Mouse (Mus musculus): ENCODE data around the gene Otud5.

Gene Otud5

DNA sequence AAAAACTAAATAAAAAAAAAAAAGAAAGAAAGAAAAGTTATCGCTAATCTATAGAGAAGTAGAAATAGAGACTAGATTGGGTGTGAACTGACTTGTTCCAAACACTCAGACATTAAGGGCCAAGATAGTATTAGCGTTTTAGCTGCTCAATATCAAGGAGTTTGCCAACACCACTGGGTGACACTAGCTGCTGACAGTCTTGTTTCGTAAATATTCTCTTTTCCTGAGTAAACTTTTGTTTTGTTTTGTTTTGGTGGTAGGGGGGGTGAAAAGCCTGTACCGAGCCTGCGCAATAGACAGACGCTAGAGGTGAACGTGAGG, 362 bp upstream of the Otud5 start:
- H3K9me3 ChIP-seq (ENCODE audit: low read length), result no peaks in the 10 kb centered on the region
- H3K36me3 ChIP-seq (ENCODE audit: insufficient read depth, low read length), result peaks cover 33% of the 10 kb centered on the region
- no peaks in the 10 kb centered on the region for H3K27me3 ChIP-seq (ENCODE audit: insufficient read depth, low read length)
- H3K4me1 ChIP-seq (replicated peaks; ENCODE audit: low read depth, low read length), result peaks cover 42% of the 10 kb centered on the region
- TF ChIP-seq POU5F1 (IDR thresholded peaks at IDR 0.05; ENCODE audit: borderline replicate concordance, low read length) (no peak), NANOG (IDR thresholded peaks at IDR 0.05; ENCODE audit: borderline replicate concordance, low read length) (no peak), CTCF (conservative IDR thresholded peaks at IDR 0.05; ENCODE audit: low read length) (no peak)
- peak overlapping the region; percentile 85; the same call in 1 of the 2 replicates for H3K4me3 ChIP-seq (replicated peaks; ENCODE audit: low read length)

DNA sequence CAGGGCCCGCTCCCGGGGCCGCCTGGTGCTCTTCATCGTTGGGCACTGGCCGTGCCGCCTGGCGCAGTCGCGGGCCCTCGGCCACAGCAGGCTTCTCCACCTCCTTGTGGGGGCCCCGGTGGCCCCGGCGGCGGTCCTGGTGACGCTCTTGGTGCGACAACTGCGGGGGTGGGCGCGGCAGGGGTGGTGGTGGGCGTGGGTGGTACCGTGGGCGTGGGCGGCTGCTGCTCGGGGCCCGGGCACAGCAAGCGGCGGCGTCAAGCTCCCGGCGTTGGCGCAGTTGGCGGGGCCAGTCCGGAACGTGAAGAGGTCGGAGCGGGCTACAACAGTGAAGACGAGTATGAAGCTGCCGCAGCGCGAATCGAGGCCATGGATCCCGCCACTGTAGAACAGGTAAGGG, 1.2 kb downstream of the Otud5 start:
- Histone ChIP-seq H3K4me3 (replicated peaks; ENCODE audit: low read length) (peak overlapping the region; percentile 85), H3K27me3 (ENCODE audit: insufficient read depth, low read length) (no peaks in the 10 kb centered on the region), H3K36me3 (ENCODE audit: insufficient read depth, low read length) (peaks cover 33% of the 10 kb centered on the region), H3K9me3 (ENCODE audit: low read length) (no peaks in the 10 kb centered on the region), H3K4me1 (replicated peaks; ENCODE audit: low read depth, low read length) (peaks cover 43% of the 10 kb centered on the region)
- TF ChIP-seq CTCF (conservative IDR thresholded peaks at IDR 0.05; ENCODE audit: low read length), result no peak
- TF ChIP-seq NANOG (IDR thresholded peaks at IDR 0.05; ENCODE audit: borderline replicate concordance, low read length), result no peak
- TF ChIP-seq POU5F1 (IDR thresholded peaks at IDR 0.05; ENCODE audit: borderline replicate concordance, low read length), result no peak

DNA sequence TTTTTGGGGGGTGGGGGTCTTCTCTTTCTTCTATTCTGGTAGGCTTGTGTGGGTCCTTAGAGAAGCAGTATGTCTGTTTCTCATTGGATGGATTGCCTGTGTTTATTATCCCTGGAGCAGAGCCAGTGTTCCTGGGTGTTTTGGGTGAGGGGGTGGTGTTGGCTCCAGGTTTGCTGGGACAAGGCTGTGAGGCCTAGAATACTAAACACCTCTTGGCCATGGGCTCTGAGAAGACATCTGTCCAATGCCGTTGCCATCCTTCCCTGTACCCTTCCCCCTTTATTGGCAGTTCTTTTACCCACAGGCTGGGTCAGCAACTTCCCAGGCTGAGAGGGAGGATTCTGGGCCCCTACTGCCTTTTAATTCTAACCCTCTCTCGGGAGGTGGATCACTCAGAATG, 6.7 kb downstream of the Otud5 start:
- no peaks in the 10 kb centered on the region for H3K27me3 ChIP-seq (ENCODE audit: insufficient read depth, low read length)
- H3K9me3 ChIP-seq (ENCODE audit: low read length), result no peaks in the 10 kb centered on the region
- peaks cover 75% of the 10 kb centered on the region for H3K36me3 ChIP-seq (ENCODE audit: insufficient read depth, low read length)
- H3K4me3 ChIP-seq (replicated peaks; ENCODE audit: low read length), result no peak overlapping the region
- TF ChIP-seq POU5F1 (IDR thresholded peaks at IDR 0.05; ENCODE audit: borderline replicate concordance, low read length) (no peak), CTCF (conservative IDR thresholded peaks at IDR 0.05; ENCODE audit: low read length) (no peak), NANOG (IDR thresholded peaks at IDR 0.05; ENCODE audit: borderline replicate concordance, low read length) (no peak)
- peaks cover 27% of the 10 kb centered on the region for H3K4me1 ChIP-seq (replicated peaks; ENCODE audit: low read depth, low read length)

DNA sequence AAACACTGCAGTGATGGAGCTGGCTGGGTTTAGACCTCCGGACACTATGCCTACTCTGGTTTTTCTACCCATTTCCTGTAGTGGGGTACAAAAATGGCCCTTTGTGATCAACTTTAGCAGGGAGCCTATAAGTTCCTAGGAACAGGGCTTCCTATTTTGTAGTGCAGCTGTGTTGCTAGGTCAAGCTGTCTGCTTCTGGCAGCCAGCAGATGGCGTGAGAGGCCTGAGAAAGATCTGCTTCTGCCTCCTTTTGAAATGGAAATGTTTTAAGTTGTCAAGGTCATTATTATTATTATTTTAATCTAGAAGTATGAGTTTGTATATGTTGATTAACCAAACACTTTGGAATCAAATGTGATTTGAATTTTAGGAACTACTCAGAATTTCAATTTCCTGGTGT, 13.4 kb downstream of the Otud5 start:
- TF ChIP-seq NANOG (IDR thresholded peaks at IDR 0.05; ENCODE audit: borderline replicate concordance, low read length), result no peak
- TF ChIP-seq CTCF (conservative IDR thresholded peaks at IDR 0.05; ENCODE audit: low read length), result peak; percentile 36

DNA sequence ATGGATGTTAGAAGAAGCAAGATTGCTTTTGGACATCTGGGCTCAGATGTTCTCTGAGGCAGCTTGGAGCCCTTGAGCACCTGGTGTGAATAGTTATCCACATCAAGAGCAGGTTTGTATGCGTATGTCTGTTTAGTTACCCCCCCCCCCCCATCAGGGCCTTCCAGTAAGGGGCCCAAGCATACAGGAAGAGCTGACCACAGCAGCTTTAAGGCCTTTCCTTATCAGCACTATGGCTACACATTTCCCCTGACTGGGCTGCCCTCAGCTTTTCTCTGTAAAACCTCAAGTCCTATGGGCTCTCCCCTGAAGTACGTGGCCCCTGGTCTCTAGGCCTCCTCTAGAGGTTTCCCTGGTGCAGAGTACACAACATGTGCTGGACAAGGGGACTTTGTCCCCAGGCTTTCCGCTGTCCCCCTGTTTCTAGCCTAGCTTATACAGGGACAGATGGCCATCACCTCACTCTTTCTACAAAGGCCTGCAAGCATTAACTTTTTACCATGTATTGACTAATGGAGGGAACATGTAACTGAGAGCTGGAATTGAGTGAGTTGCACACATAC, 18.1 kb downstream of the Otud5 start:
- H3K27me3 ChIP-seq (ENCODE audit: insufficient read depth, low read length), result no peaks in the 10 kb centered on the region
- TF ChIP-seq NANOG (IDR thresholded peaks at IDR 0.05; ENCODE audit: borderline replicate concordance, low read length) (no peak), POU5F1 (IDR thresholded peaks at IDR 0.05; ENCODE audit: borderline replicate concordance, low read length) (no peak), CTCF (conservative IDR thresholded peaks at IDR 0.05; ENCODE audit: low read length) (no peak)
- H3K9me3 ChIP-seq (ENCODE audit: low read length), result no peaks in the 10 kb centered on the region

More for the DNA sequence above, 13.4 kb downstream of the Otud5 start:
- H3K4me3 ChIP-seq (replicated peaks; ENCODE audit: low read length), result no peak overlapping the region
- H3K36me3 ChIP-seq (ENCODE audit: insufficient read depth, low read length), result peaks cover 63% of the 10 kb centered on the region
- H3K4me1 ChIP-seq (replicated peaks; ENCODE audit: low read depth, low read length), result peaks cover 6% of the 10 kb centered on the region
- H3K9me3 ChIP-seq (ENCODE audit: low read length), result no peaks in the 10 kb centered on the region
- no peaks in the 10 kb centered on the region for H3K27me3 ChIP-seq (ENCODE audit: insufficient read depth, low read length)

DNA sequence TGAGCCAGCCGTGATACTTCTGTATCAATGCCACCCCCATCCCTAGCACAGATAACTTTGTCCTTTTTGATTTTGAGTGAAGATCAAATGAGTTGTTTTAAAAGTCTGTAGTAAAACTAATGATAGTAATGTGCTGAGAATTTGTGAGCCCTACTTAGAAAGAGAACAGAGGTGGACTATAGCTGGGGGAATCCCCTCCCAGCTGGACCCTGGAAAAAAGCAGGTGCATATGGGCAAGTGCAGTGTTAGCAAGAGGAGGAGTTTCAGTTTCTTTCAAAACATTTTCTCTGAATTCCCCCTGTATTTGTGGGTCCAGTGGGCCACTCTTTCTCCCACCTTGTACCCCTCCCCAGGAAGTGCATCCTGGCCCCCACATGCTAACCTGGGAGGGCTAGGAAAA, 22.0 kb downstream of the Otud5 start:
- H3K27me3 ChIP-seq (ENCODE audit: insufficient read depth, low read length), result no peaks in the 10 kb centered on the region
- H3K4me1 ChIP-seq (replicated peaks; ENCODE audit: low read depth, low read length), result peaks cover 52% of the 10 kb centered on the region
- no peaks in the 10 kb centered on the region for H3K9me3 ChIP-seq (ENCODE audit: low read length)
- peaks cover 60% of the 10 kb centered on the region for H3K36me3 ChIP-seq (ENCODE audit: insufficient read depth, low read length)
- no peak for TF ChIP-seq CTCF (conservative IDR thresholded peaks at IDR 0.05; ENCODE audit: low read length)
- TF ChIP-seq POU5F1 (IDR thresholded peaks at IDR 0.05; ENCODE audit: borderline replicate concordance, low read length), result no peak
- TF ChIP-seq NANOG (IDR thresholded peaks at IDR 0.05; ENCODE audit: borderline replicate concordance, low read length), result no peak
- H3K4me3 ChIP-seq (replicated peaks; ENCODE audit: low read length), result no peak overlapping the region

More for the DNA sequence above, 18.1 kb downstream of the Otud5 start:
- no peak overlapping the region for H3K4me3 ChIP-seq (replicated peaks; ENCODE audit: low read length)
- H3K36me3 ChIP-seq (ENCODE audit: insufficient read depth, low read length), result peaks cover 49% of the 10 kb centered on the region
- H3K4me1 ChIP-seq (replicated peaks; ENCODE audit: low read depth, low read length), result peaks cover 19% of the 10 kb centered on the region

DNA sequence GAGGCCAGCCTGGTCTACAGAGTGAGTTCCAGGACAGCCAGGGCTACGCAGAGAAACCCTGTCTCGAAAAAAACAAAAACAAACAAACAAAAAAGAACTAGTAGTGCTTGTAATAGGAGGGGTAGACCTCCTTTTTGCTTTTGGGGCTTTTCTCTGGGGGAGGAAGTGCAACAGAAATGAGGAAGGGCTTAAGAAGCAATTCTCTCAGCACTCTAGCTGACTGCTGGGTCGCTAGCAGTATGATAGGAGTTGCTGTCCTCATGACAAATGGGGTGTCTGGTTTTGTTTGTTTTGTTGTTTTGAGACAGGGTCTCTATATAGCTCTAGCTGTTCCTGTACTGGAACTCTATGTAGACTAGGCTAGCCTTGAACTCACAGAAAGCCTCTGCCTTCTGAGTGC, 23.4 kb downstream of the Otud5 start:
- Histone ChIP-seq H3K4me1 (replicated peaks; ENCODE audit: low read depth, low read length) (peaks cover 62% of the 10 kb centered on the region), H3K9me3 (ENCODE audit: low read length) (no peaks in the 10 kb centered on the region), H3K4me3 (replicated peaks; ENCODE audit: low read length) (no peak overlapping the region), H3K36me3 (ENCODE audit: insufficient read depth, low read length) (peaks cover 49% of the 10 kb centered on the region), H3K27me3 (ENCODE audit: insufficient read depth, low read length) (no peaks in the 10 kb centered on the region)
- TF ChIP-seq NANOG (IDR thresholded peaks at IDR 0.05; ENCODE audit: borderline replicate concordance, low read length), result no peak
- no peak for TF ChIP-seq CTCF (conservative IDR thresholded peaks at IDR 0.05; ENCODE audit: low read length)
- TF ChIP-seq POU5F1 (IDR thresholded peaks at IDR 0.05; ENCODE audit: borderline replicate concordance, low read length), result no peak

DNA sequence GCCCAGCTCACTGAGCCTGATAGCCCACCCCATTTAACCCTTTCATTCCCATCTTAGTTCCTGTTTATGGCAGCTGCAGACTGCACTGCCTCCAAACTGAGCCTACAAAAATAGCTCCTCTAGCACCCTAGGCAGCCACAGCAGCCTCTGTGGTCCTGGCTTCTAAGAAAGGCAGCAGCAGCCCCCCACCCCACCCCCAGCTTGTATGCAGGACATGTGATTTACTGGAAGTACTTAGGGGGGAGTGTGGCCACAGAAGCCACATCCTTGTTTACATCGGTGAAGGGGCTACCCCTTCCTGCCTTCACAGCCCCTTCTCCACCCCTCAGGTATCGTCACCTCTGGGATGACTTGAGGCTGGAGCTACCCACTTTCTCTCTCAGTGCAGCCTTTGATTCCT, 24.2 kb downstream of the Otud5 start:
- Histone ChIP-seq H3K36me3 (ENCODE audit: insufficient read depth, low read length) (peaks cover 44% of the 10 kb centered on the region), H3K9me3 (ENCODE audit: low read length) (no peaks in the 10 kb centered on the region)

DNA sequence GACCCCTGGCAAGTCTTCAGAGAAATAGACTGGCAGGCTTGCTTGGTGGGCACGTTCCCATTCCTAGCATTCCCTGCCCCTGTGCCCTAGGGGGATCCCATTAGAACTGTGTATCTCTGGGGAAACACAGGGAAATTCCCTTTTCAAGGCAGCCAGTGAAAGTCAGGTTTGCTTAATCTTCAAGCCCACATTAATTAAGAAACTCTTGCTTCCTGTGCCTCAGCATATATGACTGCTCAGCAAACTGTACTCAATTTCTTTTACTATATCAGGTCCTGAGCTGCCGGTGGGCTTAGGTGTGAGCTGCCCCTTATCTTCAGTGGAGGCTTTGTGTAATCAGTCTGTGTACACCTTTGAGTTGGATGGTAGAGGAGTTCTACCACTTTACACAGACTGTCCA, 24.6 kb downstream of the Otud5 start:
- Histone ChIP-seq H3K4me3 (replicated peaks; ENCODE audit: low read length) (no peak overlapping the region), H3K27me3 (ENCODE audit: insufficient read depth, low read length) (no peaks in the 10 kb centered on the region), H3K36me3 (ENCODE audit: insufficient read depth, low read length) (peaks cover 41% of the 10 kb centered on the region), H3K9me3 (ENCODE audit: low read length) (no peaks in the 10 kb centered on the region), H3K4me1 (replicated peaks; ENCODE audit: low read depth, low read length) (peaks cover 69% of the 10 kb centered on the region)
- no peak for TF ChIP-seq CTCF (conservative IDR thresholded peaks at IDR 0.05; ENCODE audit: low read length)
- TF ChIP-seq POU5F1 (IDR thresholded peaks at IDR 0.05; ENCODE audit: borderline replicate concordance, low read length), result no peak
- TF ChIP-seq NANOG (IDR thresholded peaks at IDR 0.05; ENCODE audit: borderline replicate concordance, low read length), result no peak

More for the DNA sequence above, 24.2 kb downstream of the Otud5 start:
- no peaks in the 10 kb centered on the region for H3K27me3 ChIP-seq (ENCODE audit: insufficient read depth, low read length)
- no peak for TF ChIP-seq POU5F1 (IDR thresholded peaks at IDR 0.05; ENCODE audit: borderline replicate concordance, low read length)
- TF ChIP-seq NANOG (IDR thresholded peaks at IDR 0.05; ENCODE audit: borderline replicate concordance, low read length), result no peak
- TF ChIP-seq CTCF (conservative IDR thresholded peaks at IDR 0.05; ENCODE audit: low read length), result no peak
- no peak overlapping the region for H3K4me3 ChIP-seq (replicated peaks; ENCODE audit: low read length)
- H3K4me1 ChIP-seq (replicated peaks; ENCODE audit: low read depth, low read length), result peaks cover 65% of the 10 kb centered on the region

Data from E14TG2a.4 (cell line).